Mouse (Mus musculus): ENCODE measurements around the gene Cog1. TPM values are rescaled to one million over a fixed set of nuclear protein-coding genes. Genes with fewer than 3 reads are reported as not detected.

Cog1 gene
- polyA plus RNA-seq, 1 experiment, result 15.6 TPM

- Histone ChIP-seq H3K4me1 (ENCODE audit: control insufficient read depth, insufficient read depth, low read length) (no peaks in the 10 kb centered on the region), H3K9me3 (replicated peaks; ENCODE audit: control insufficient read depth, insufficient read depth, low read length, poor library complexity, severe bottlenecking) (no peaks in the 10 kb centered on the region), H3K36me3 (ENCODE audit: control insufficient read depth, insufficient read depth, low read length, poor library complexity, severe bottlenecking) (no peaks in the 10 kb centered on the region), H3K27me3 (ENCODE audit: control insufficient read depth, insufficient read depth, low read length, poor library complexity, severe bottlenecking) (no peaks in the 10 kb centered on the region), H3K4me3 (ENCODE audit: low read depth, low read length) (no peak overlapping the region), H3K9ac (ENCODE audit: low read depth, poor library complexity, severe bottlenecking) (no peak overlapping the region), H3K27ac (ENCODE audit: insufficient read depth, low read length) (no peak overlapping the region)
- no peak for TF ChIP-seq POLR2A (IDR thresholded peaks at IDR 0.05; ENCODE audit: insufficient read depth, low read length)
- no peak for TF ChIP-seq CTCF (IDR thresholded peaks at IDR 0.05; ENCODE audit: low read depth, low read length)
These were observed 14.3 kb upstream of the Cog1 start for GRCm38 (mm10) chr11:113634699-113635121.

DNA sequence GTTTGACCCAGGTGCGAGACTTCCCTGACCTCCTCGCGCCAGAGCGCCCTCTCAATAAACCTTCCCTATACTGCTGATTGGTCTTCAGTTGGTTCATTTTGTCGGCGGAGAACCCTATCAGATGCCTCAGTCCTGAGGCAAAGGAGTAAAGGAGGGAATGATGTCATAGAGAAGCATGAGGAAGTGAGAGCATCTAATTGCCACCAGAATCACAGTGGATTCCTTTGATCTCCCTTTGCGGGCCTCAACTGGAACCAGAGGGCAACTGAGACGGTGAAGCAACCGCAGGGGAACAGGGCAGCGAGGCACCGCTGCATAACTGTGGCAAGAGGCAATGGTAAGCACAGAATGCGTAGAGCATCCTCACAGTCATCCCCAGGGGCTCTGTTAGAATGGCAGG, 10.3 kb upstream of the Cog1 start:
- Histone ChIP-seq H3K36me3 (ENCODE audit: control insufficient read depth, insufficient read depth, low read length, poor library complexity, severe bottlenecking) (no peaks in the 10 kb centered on the region), H3K27me3 (ENCODE audit: control insufficient read depth, insufficient read depth, low read length, poor library complexity, severe bottlenecking) (no peaks in the 10 kb centered on the region), H3K9ac (ENCODE audit: low read depth, poor library complexity, severe bottlenecking) (no peak overlapping the region), H3K4me1 (ENCODE audit: control insufficient read depth, insufficient read depth, low read length) (no peaks in the 10 kb centered on the region), H3K27ac (ENCODE audit: insufficient read depth, low read length) (no peak overlapping the region), H3K4me3 (ENCODE audit: low read depth, low read length) (no peak overlapping the region), H3K9me3 (replicated peaks; ENCODE audit: control insufficient read depth, insufficient read depth, low read length, poor library complexity, severe bottlenecking) (no peaks in the 10 kb centered on the region)
- no peak for TF ChIP-seq POLR2A (IDR thresholded peaks at IDR 0.05; ENCODE audit: insufficient read depth, low read length)
- no peak for TF ChIP-seq EP300 (IDR thresholded peaks at IDR 0.05; ENCODE audit: insufficient read depth, low read depth, low read length)
- no peak for TF ChIP-seq CTCF (IDR thresholded peaks at IDR 0.05; ENCODE audit: low read depth, low read length)

DNA sequence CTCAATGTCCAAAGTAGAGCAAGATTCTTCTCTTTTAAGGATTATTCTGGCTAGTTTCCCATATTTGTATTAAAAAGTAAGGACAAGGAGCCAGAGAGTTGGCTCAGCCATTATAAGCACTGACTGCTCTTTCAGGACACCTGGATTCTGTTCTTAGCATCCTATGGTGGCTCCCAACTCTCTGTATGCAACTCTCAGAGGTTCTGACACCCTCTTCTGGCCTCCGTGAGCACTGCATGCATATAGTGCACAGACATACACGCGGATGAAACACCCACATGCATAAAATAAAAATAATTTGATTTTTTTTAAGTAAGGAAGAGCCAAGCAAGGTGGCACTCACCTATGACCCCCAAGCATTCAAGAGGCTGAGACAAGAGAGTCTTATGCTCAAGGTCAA, 3.8 kb upstream of the Cog1 start:
- TF ChIP-seq EP300 (IDR thresholded peaks at IDR 0.05; ENCODE audit: insufficient read depth, low read depth, low read length) (no peak), CTCF (IDR thresholded peaks at IDR 0.05; ENCODE audit: low read depth, low read length) (peak; percentile 18)
- no peaks in the 10 kb centered on the region for H3K27me3 ChIP-seq (ENCODE audit: control insufficient read depth, insufficient read depth, low read length, poor library complexity, severe bottlenecking)
- no peak overlapping the region for H3K9ac ChIP-seq (ENCODE audit: low read depth, poor library complexity, severe bottlenecking)
- H3K9me3 ChIP-seq (replicated peaks; ENCODE audit: control insufficient read depth, insufficient read depth, low read length, poor library complexity, severe bottlenecking), result no peaks in the 10 kb centered on the region
- no peak overlapping the region for H3K27ac ChIP-seq (ENCODE audit: insufficient read depth, low read length)
- no peaks in the 10 kb centered on the region for H3K36me3 ChIP-seq (ENCODE audit: control insufficient read depth, insufficient read depth, low read length, poor library complexity, severe bottlenecking)
- no peaks in the 10 kb centered on the region for H3K4me1 ChIP-seq (ENCODE audit: control insufficient read depth, insufficient read depth, low read length)
- no peak overlapping the region for H3K4me3 ChIP-seq (ENCODE audit: low read depth, low read length)

DNA sequence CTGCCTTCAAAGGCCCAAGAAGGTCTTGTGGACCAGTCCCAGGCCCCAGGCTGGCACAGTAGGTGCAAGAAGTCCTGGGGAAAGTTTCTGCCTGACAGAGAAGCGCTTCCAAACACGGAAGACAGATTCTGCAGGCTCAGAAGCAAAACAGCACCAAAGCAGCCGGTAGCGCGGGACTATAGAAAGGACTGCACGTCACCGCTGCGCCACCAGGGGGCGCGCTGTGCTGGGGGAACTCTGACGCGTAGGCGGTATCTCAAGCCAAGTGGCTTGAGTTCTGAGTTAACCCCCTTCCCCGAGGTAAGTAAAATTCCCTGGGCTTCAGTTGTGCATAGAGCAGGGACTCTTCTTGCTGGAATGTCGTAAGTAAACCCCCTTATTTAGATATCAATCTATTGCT, 817 bp upstream of the Cog1 start:
- no peak for TF ChIP-seq POLR2A (IDR thresholded peaks at IDR 0.05; ENCODE audit: insufficient read depth, low read length)
- peak; percentile 96 for TF ChIP-seq CTCF (IDR thresholded peaks at IDR 0.05; ENCODE audit: low read depth, low read length)
- TF ChIP-seq EP300 (IDR thresholded peaks at IDR 0.05; ENCODE audit: insufficient read depth, low read depth, low read length), result no peak
- Histone ChIP-seq H3K4me1 (ENCODE audit: control insufficient read depth, insufficient read depth, low read length) (peaks cover 4% of the 10 kb centered on the region), H3K4me3 (ENCODE audit: low read depth, low read length) (0 out of 2 replicates have a peak overlapping the region, but pooled peaks have one; percentile 13), H3K27me3 (ENCODE audit: control insufficient read depth, insufficient read depth, low read length, poor library complexity, severe bottlenecking) (no peaks in the 10 kb centered on the region), H3K36me3 (ENCODE audit: control insufficient read depth, insufficient read depth, low read length, poor library complexity, severe bottlenecking) (no peaks in the 10 kb centered on the region), H3K27ac (ENCODE audit: insufficient read depth, low read length) (no peak overlapping the region), H3K9ac (ENCODE audit: low read depth, poor library complexity, severe bottlenecking) (0 out of 2 replicates have a peak overlapping the region, but pooled peaks have one; percentile 90), H3K9me3 (replicated peaks; ENCODE audit: control insufficient read depth, insufficient read depth, low read length, poor library complexity, severe bottlenecking) (no peaks in the 10 kb centered on the region)

DNA sequence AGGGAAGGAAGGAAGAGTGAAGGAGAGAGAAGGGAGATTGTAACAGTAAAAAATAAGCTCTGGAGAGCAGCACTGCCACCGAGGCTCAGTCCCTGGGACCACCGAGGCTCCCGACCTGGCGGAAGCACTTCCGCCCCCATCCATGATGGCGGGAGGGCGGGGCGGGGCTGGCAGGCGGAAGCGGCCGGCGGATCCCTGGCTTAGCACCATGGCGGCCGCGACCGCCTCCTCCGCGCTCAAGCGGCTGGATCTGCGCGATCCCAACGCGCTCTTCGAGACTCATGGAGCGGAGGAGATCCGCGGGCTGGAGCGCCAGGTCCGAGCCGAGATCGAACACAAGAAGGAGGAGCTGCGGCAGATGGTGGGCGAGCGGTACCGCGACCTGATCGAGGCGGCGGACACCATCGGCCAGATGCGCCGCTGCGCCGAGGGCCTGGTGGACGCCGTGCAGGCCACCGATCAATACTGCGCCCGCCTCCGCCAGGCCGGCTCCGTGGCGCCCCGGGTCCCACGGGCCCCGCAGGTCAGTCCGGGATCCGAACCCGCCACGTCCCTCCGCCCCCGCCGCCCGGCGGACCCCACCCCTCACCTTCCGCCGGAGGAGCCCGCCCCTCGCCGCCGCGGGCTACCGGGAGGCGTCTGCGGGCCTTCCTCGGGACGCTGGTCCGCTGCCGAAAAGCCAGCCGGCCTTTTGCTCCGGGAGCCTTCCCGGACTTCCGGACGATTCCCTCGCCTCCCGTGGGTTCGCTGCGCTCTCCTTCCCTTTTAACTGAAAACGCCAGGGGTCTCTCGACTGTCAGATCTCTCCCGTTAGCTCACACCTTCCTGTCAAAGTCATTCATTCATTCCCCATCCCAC, 613 bp downstream of the Cog1 start, which contains the start of gene Slc39a11:
Slc39a11 (minus strand) TSS at position 727 of the 858 bp plus-strand sequence.
- peak within 1 kb of the TSS; percentile 90 for H3K9ac ChIP-seq (ENCODE audit: low read depth, poor library complexity, severe bottlenecking)
- peak within 1 kb of the TSS; percentile 47; the same call in 1 of the 2 replicates for H3K27ac ChIP-seq (ENCODE audit: insufficient read depth, low read length)
- H3K4me1 ChIP-seq (ENCODE audit: control insufficient read depth, insufficient read depth, low read length), result peaks cover 4% of the 10 kb centered on the region
- peak within 1 kb of the TSS; percentile 99 for H3K4me3 ChIP-seq (ENCODE audit: low read depth, low read length)
- H3K27me3 ChIP-seq (ENCODE audit: control insufficient read depth, insufficient read depth, low read length, poor library complexity, severe bottlenecking), result no peaks in the 10 kb centered on the region
- H3K36me3 ChIP-seq (ENCODE audit: control insufficient read depth, insufficient read depth, low read length, poor library complexity, severe bottlenecking), result peaks cover 6% of the 10 kb centered on the region
- TF ChIP-seq EP300 (IDR thresholded peaks at IDR 0.05; ENCODE audit: insufficient read depth, low read depth, low read length) (no peak), POLR2A (IDR thresholded peaks at IDR 0.05; ENCODE audit: insufficient read depth, low read length) (no peak), CTCF (IDR thresholded peaks at IDR 0.05; ENCODE audit: low read depth, low read length) (no peak)
- no peaks in the 10 kb centered on the region for H3K9me3 ChIP-seq (replicated peaks; ENCODE audit: control insufficient read depth, insufficient read depth, low read length, poor library complexity, severe bottlenecking)

DNA sequence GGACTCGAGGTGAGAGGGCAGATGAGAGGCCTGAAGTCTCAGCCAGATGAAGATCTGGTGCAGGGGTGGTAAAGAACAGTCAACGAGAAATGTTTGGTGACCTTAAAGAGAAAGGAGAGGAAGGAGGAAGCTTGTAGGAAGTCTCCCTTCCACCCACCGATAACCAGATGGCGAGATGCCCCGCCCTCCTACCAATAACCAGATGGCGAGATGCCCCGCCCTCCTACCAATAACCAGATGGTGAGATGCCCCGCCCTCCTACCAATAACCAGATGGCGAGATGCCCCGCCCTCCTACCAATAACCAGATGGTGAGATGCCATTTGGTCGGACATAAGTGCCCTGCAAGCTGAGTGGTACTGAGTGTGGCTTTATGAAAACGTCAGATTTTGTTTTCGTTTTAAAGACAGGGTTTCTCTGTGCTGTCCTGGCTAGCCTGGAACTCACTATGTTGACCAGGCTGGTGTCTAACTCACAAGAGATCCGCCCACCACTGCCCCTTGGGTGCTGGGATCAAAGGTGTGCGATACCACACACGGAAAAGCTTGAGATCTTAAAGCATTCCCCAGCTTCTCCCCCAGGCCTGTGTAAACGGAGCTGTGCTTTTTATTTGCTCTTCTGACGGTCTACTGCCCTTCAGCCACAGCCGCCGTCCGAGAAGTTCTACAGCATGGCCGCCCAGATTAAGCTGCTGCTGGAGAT, 2.4 kb downstream of the Cog1 start:
- Histone ChIP-seq H3K9me3 (replicated peaks; ENCODE audit: control insufficient read depth, insufficient read depth, low read length, poor library complexity, severe bottlenecking) (no peaks in the 10 kb centered on the region), H3K27ac (ENCODE audit: insufficient read depth, low read length) (peak overlapping the region; percentile 48), H3K4me3 (ENCODE audit: low read depth, low read length) (peak overlapping the region; percentile 29), H3K27me3 (ENCODE audit: control insufficient read depth, insufficient read depth, low read length, poor library complexity, severe bottlenecking) (no peaks in the 10 kb centered on the region), H3K4me1 (ENCODE audit: control insufficient read depth, insufficient read depth, low read length) (peaks cover 4% of the 10 kb centered on the region), H3K9ac (ENCODE audit: low read depth, poor library complexity, severe bottlenecking) (peak overlapping the region; percentile 28), H3K36me3 (ENCODE audit: control insufficient read depth, insufficient read depth, low read length, poor library complexity, severe bottlenecking) (peaks cover 19% of the 10 kb centered on the region)
- TF ChIP-seq CTCF (IDR thresholded peaks at IDR 0.05; ENCODE audit: low read depth, low read length) (no peak), POLR2A (IDR thresholded peaks at IDR 0.05; ENCODE audit: insufficient read depth, low read length) (no peak), EP300 (IDR thresholded peaks at IDR 0.05; ENCODE audit: insufficient read depth, low read depth, low read length) (0 out of 2 replicates have a peak, but pooled peaks have one; percentile 31)

Measured in ES-Bruce4 (cell line).